ENCODE assay signal across 9 mouse cellular contexts in the genomic region with DNA sequence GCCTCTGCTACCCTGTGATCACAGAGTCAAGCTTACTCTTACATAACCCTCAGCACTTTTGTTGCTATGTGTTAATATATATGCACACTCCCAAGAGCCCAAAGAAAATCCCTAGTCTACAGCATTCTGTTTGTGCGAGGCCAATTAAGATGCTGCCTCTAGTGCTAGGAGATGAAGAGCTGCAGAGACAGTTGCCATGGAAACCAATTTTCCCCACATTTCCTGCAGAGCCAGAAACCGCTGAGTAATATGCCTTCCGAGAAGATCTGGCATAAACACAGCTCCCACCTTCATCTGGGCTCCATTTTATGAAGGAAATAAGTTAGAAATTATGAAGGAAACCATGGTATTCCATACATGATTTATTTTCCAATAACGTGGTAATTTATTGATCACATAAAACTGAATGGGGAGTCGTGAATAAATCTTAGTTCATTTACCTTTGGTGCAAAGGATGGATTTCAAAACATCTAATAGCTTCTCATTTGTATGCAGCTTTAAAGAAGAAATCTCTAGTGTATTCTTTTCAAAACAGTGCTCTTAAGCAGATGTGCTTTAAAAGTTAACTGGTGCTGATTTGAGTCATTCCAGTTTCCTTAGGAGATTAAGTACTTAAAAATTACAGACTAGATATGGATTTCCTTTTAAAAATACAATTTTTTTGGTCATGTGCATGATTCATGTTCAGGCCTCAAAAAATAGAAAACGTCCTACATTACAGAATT. TPM values are rescaled to one million over a fixed set of nuclear protein-coding genes. Genes with fewer than 3 reads are reported as not detected.
DNase-seq lines count a peak whose midpoint lies in the region; ATAC-seq lines count a peak whose summit lies in the region.
"Had no signal": no experiment of that assay in that cellular context is flagged by ENCODE, and none has a peak within 500 bp of the region (broad histone marks: within the 10 kb centered on the region; RNA-seq: fewer than 3 reads in every experiment).

No protein-coding gene starts in this region.

- H3K4me2 ChIP-seq in kidney, embryonic 15.5 days, result no peak overlapping the region
- no peak overlapping the region for H3K4me2 ChIP-seq in kidney, embryonic 16.5 days (replicated peaks; ENCODE audit: low read depth, low read length)
- H3K4me2 ChIP-seq: lung, embryonic 15.5 days had no signal

- H3K27ac ChIP-seq in kidney, embryonic 15.5 days, result no peak overlapping the region
- H3K27ac ChIP-seq in kidney, embryonic 16.5 days (ENCODE audit: low read length), result no peak overlapping the region
- H3K27ac ChIP-seq: lung, embryonic 15.5 days had no signal

- 0 out of 2 replicates have a peak, but pooled peaks have one; percentile 33 for ATAC-seq in kidney, embryonic 15.5 days (replicated peaks; ENCODE audit: low FRiP score)
- no peak for ATAC-seq in kidney, embryonic 16.5 days (ENCODE audit: low FRiP score, low TSS enrichment)

- no peak overlapping the region for H3K9ac ChIP-seq in kidney, embryonic 15.5 days
- no peak overlapping the region for H3K9ac ChIP-seq in kidney, embryonic 16.5 days (replicated peaks; ENCODE audit: low read length)
- H3K9ac ChIP-seq: lung, embryonic 15.5 days had no signal

- intact Hi-C loops in left cerebral cortex, postnatal 14 days (cut with DNase I), result no loop called here

- 45% methylated on average over 6 of the region's 6 CpGs for WGBS in kidney, embryonic 15.5 days
- 52% methylated on average over 6 of the region's 6 CpGs for WGBS in kidney, embryonic 16.5 days

- DNase-seq in frontal cortex, adult 2 months (ENCODE audit: extremely low spot score in 1 of 2, low spot score in 1 of 2), result peak; percentile 90 to 93
- peak; percentile 82 to 97 for DNase-seq in left cerebral cortex, postnatal 14 days (ENCODE audit: low spot score in 2 of 2)
- peak; percentile 66 for DNase-seq in right cerebral cortex, postnatal 25 days
- no peak for DNase-seq in heart, adult 18-20 months
- DNase-seq in urinary bladder, postnatal 10 days (ENCODE audit: low spot score), result no peak
- no peak for DNase-seq in gastrocnemius, postnatal 4 days (ENCODE audit: low spot score in 2 of 2)

- no peak overlapping the region for H3K4me3 ChIP-seq in kidney, embryonic 15.5 days (replicated peaks)
- no peak overlapping the region for H3K4me3 ChIP-seq in kidney, embryonic 16.5 days (ENCODE audit: low read length)
- H3K4me3 ChIP-seq: lung, embryonic 15.5 days had no signal

- no peaks in the 10 kb centered on the region for H3K27me3 ChIP-seq in kidney, embryonic 15.5 days
- no peaks in the 10 kb centered on the region for H3K27me3 ChIP-seq in kidney, embryonic 16.5 days (ENCODE audit: insufficient read depth, low read length)
- H3K27me3 ChIP-seq: lung, embryonic 15.5 days had no signal

- H3K9me3 ChIP-seq in kidney, embryonic 15.5 days (replicated peaks), result no peaks in the 10 kb centered on the region
- H3K9me3 ChIP-seq in kidney, embryonic 16.5 days (ENCODE audit: low read length), result no peaks in the 10 kb centered on the region
- H3K9me3 ChIP-seq: lung, embryonic 15.5 days had no signal

- no peaks in the 10 kb centered on the region for H3K4me1 ChIP-seq in kidney, embryonic 15.5 days
- no peaks in the 10 kb centered on the region for H3K4me1 ChIP-seq in kidney, embryonic 16.5 days (ENCODE audit: insufficient read depth, low read length)
- H3K4me1 ChIP-seq: lung, embryonic 15.5 days had no signal

- no peaks in the 10 kb centered on the region for H3K36me3 ChIP-seq in kidney, embryonic 15.5 days
- no peaks in the 10 kb centered on the region for H3K36me3 ChIP-seq in kidney, embryonic 16.5 days (ENCODE audit: insufficient read depth, low read length)
- H3K36me3 ChIP-seq: lung, embryonic 15.5 days had no signal

RNA-seq across cellular contexts. Expression of a gene that starts 26.5 kb away (rescaled TPM):
- polyA plus RNA-seq in kidney, embryonic 15.5 days (2015; fragmentation: Nextera tagmentation; extraction: Ambion mirVana), result 1.1 and 3.8 TPM in 2 replicates
- polyA plus RNA-seq in kidney, embryonic 16.5 days (2015; fragmentation: Nextera tagmentation; extraction: Ambion mirVana), result 0.85 and 1.8 TPM in 2 replicates
- 326 and 348 TPM in 2 replicates for polyA plus RNA-seq in frontal cortex, adult 2 months (2012; rRNA removed)
- total RNA-seq in left cerebral cortex, postnatal 14 days (2021), result 100 to 1,000 TPM; 236 to 310 TPM
- 1 to 10 TPM in 1 of 2 experiments, under 1 TPM in 1; 0.75 to 1.3 TPM for total RNA-seq in heart, adult 18-20 months (2021)
- under 1 TPM; 0.65 to 0.93 TPM for total RNA-seq in gastrocnemius, postnatal 4 days (2021)

Comparison
In these comparisons a context has a peak if more than half of its experiments do, and no peak if none do; other contexts are left out.
1. DNase-seq: peak in frontal cortex, adult 2 months (2 of 2), left cerebral cortex, postnatal 14 days (2 of 2) and right cerebral cortex, postnatal 25 days (single experiment); none in heart, adult 18-20 months (0 of 2), urinary bladder, postnatal 10 days (single experiment) and gastrocnemius, postnatal 4 days (0 of 2).
2. RNA of a gene that starts 26.5 kb away (total RNA-seq): 236 to 310 TPM in left cerebral cortex, postnatal 14 days; 0.75 to 1.3 TPM in heart, adult 18-20 months and 0.65 to 0.93 TPM in gastrocnemius, postnatal 4 days; every median in the first group is over 100 times any median in the second.